Mouse (Mus musculus) limb, embryonic 10.5 days (tissue): ENCODE measurements around the gene Rnase9. TPM values are rescaled to one million over a fixed set of nuclear protein-coding genes. Genes with fewer than 3 reads are reported as not detected.

Source experiments
- DNase-seq: peaks from one replicate; pipeline ENCODE4 v3.0.0-alpha.2; 2017; ENCODE audit warnings: low spot score
- H3K27ac ChIP-seq: fragments of 300-500 bp; sonication (generic); 2 replicates; pipeline ENCODE4 v1.5.1; 2016; ENCODE audit warnings: mild to moderate bottlenecking
- H3K27me3 ChIP-seq: fragments of 300-500 bp; sonication (generic); 2 replicates; pipeline ENCODE4 v1.6.1; 2016; ENCODE audit warnings: low read depth, mild to moderate bottlenecking; ENCODE audit not compliant: poor library complexity, severe bottlenecking
- H3K36me3 ChIP-seq: fragments of 300-500 bp; sonication (generic); 2 replicates; pipeline ENCODE4 v1.6.1; 2016; ENCODE audit warnings: mild to moderate bottlenecking, moderate library complexity
- H3K4me1 ChIP-seq: fragments of 300-500 bp; sonication (generic); 2 replicates; pipeline ENCODE4 v1.6.1; 2016
- H3K4me3 ChIP-seq: fragments of 300-500 bp; sonication (generic); 2 replicates; pipeline ENCODE4 v1.5.1; 2016; ENCODE audit warnings: mild to moderate bottlenecking, moderate library complexity
- H3K9me3 ChIP-seq: fragments of 300-500 bp; sonication (generic); replicated peaks from 2 replicates; pipeline ENCODE4 v1.6.1; 2016; ENCODE audit warnings: mild to moderate bottlenecking
- WGBS: fragments of 180-500 bp; shearing (Covaris S2); methylation state at CpG from one replicate; pipeline ENCODE4 v1.1.7; 2016; 5-methylcytosine and 5-hydroxymethylcytosine counted together
- polyA plus RNA-seq: library from polyadenylated mRNA; unstranded; fragments of >200 nt; fragmentation: Nextera tagmentation; extraction: Ambion mirVana; gene quantifications from 2 replicates; pipeline ENCODE4 v1.2.1, GENCODE M21; 2016

The Rnase9 gene
- polyA plus RNA-seq, 1 experiment from 2014 or later = not detected

- H3K36me3 ChIP-seq = no peaks in the 10 kb centered on the region
Measured at GRCm38 (mm10) chr14:51079180-51079579, 37.5 kb upstream of the Rnase9 start.

GRCm38 (mm10) chr14:51074335-51074734 is 32.7 kb upstream of the Rnase9 start, which contains the start of gene Olfr750:
Gene Olfr750, minus strand, starts transcription at chr14:51074435.
- no peaks in the 10 kb centered on the region for H3K4me1 ChIP-seq
- no peaks in the 10 kb centered on the region for H3K9me3 ChIP-seq
- H3K36me3 ChIP-seq = no peaks in the 10 kb centered on the region
- H3K27me3 ChIP-seq = no peaks in the 10 kb centered on the region
- H3K27ac ChIP-seq = no peak within 1 kb of the TSS
- DNase-seq = no peak
- no peak within 1 kb of the TSS for H3K4me3 ChIP-seq
- 83% methylated on average over 3 of the region's 3 CpGs for WGBS

More at GRCm38 (mm10) chr14:51079180-51079579, 37.5 kb upstream of the Rnase9 start:
- Histone ChIP-seq H3K9me3 (no peaks in the 10 kb centered on the region), H3K4me3 (no peak overlapping the region), H3K4me1 (peaks cover 11% of the 10 kb centered on the region; the same call in 1 of the 2 replicates), H3K27ac (no peak overlapping the region), H3K27me3 (peaks cover 3% of the 10 kb centered on the region; the same call in 1 of the 2 replicates)
- WGBS = 82% methylated on average over 1 of the region's 1 CpGs
- DNase-seq = no peak

GRCm38 (mm10) chr14:51069617-51070016 is 27.9 kb upstream of the Rnase9 start:
- no peak for DNase-seq
- no peaks in the 10 kb centered on the region for H3K36me3 ChIP-seq
- no peak overlapping the region for H3K4me3 ChIP-seq
- no peaks in the 10 kb centered on the region for H3K9me3 ChIP-seq
- no peaks in the 10 kb centered on the region for H3K27me3 ChIP-seq
- H3K27ac ChIP-seq = no peak overlapping the region
- WGBS = 79% methylated on average over 2 of the region's 2 CpGs
- H3K4me1 ChIP-seq = 0 out of 2 replicates have a peak, but pooled peaks cover 5% of the 10 kb centered on the region

GRCm38 (mm10) chr14:51068956-51069355 is 27.3 kb upstream of the Rnase9 start:
- no peaks in the 10 kb centered on the region for H3K9me3 ChIP-seq
- no peak for DNase-seq

GRCm38 (mm10) chr14:51060761-51061160 is 19.1 kb upstream of the Rnase9 start:
- peaks cover 4% of the 10 kb centered on the region; the same call in 1 of the 2 replicates for H3K4me1 ChIP-seq
- no peak overlapping the region for H3K4me3 ChIP-seq
- no peaks in the 10 kb centered on the region for H3K36me3 ChIP-seq
- no peaks in the 10 kb centered on the region for H3K9me3 ChIP-seq
- DNase-seq = no peak
- WGBS = 87% methylated on average over 5 of the region's 5 CpGs
- H3K27ac ChIP-seq = no peak overlapping the region
- H3K27me3 ChIP-seq = no peaks in the 10 kb centered on the region

More at GRCm38 (mm10) chr14:51068956-51069355, 27.3 kb upstream of the Rnase9 start:
- 91% methylated on average over 5 of the region's 5 CpGs for WGBS
- Histone ChIP-seq H3K27me3 (no peaks in the 10 kb centered on the region), H3K36me3 (no peaks in the 10 kb centered on the region), H3K4me1 (0 out of 2 replicates have a peak, but pooled peaks cover 5% of the 10 kb centered on the region), H3K4me3 (no peak overlapping the region), H3K27ac (no peak overlapping the region)

- Histone ChIP-seq H3K36me3 (no peaks in the 10 kb centered on the region), H3K4me1 (peaks cover 4% of the 10 kb centered on the region; the same call in 1 of the 2 replicates), H3K27me3 (no peaks in the 10 kb centered on the region), H3K9me3 (no peaks in the 10 kb centered on the region), H3K4me3 (no peak within 1 kb of the TSS), H3K27ac (no peak within 1 kb of the TSS)
- WGBS = 77% methylated on average over 9 of the region's 9 CpGs
- no peak for DNase-seq
Measured at GRCm38 (mm10) chr14:51057401-51057831, 15.7 kb upstream of the Rnase9 start, which contains the start of gene Rnase12. Gene Rnase12, minus strand, starts transcription at chr14:51057661.

GRCm38 (mm10) chr14:51054243-51055237 is 12.9 kb upstream of the Rnase9 start:
- no peak overlapping the region for H3K4me3 ChIP-seq
- WGBS = 72% methylated on average over 13 of the region's 13 CpGs
- H3K4me1 ChIP-seq = peaks cover 4% of the 10 kb centered on the region; the same call in 1 of the 2 replicates
- no peak overlapping the region for H3K27ac ChIP-seq
- no peaks in the 10 kb centered on the region for H3K36me3 ChIP-seq
- no peak for DNase-seq
- no peaks in the 10 kb centered on the region for H3K27me3 ChIP-seq
- H3K9me3 ChIP-seq = no peaks in the 10 kb centered on the region

- DNase-seq = no peak
- whole genome bisulfite sequencing = 68% methylated on average over 5 of the region's 5 CpGs
- Histone ChIP-seq H3K36me3 (no peaks in the 10 kb centered on the region), H3K4me3 (no peak overlapping the region), H3K9me3 (no peaks in the 10 kb centered on the region), H3K4me1 (peaks cover 4% of the 10 kb centered on the region; the same call in 1 of the 2 replicates), H3K27me3 (no peaks in the 10 kb centered on the region), H3K27ac (no peak overlapping the region)
Measured at GRCm38 (mm10) chr14:51053176-51053575, 11.5 kb upstream of the Rnase9 start.

- WGBS = 70% methylated on average over 5 of the region's 5 CpGs
- Histone ChIP-seq H3K27ac (no peak overlapping the region), H3K9me3 (no peaks in the 10 kb centered on the region), H3K4me3 (no peak overlapping the region), H3K36me3 (no peaks in the 10 kb centered on the region), H3K4me1 (no peaks in the 10 kb centered on the region), H3K27me3 (no peaks in the 10 kb centered on the region)
- no peak for DNase-seq
Measured at GRCm38 (mm10) chr14:51051941-51052340, 10.3 kb upstream of the Rnase9 start.

GRCm38 (mm10) chr14:51050063-51050462 is 8.4 kb upstream of the Rnase9 start, which contains the start of gene Rnase11:
Gene Rnase11, minus strand, starts transcription at chr14:51050163.
- Histone ChIP-seq H3K27ac (no peak within 1 kb of the TSS), H3K36me3 (no peaks in the 10 kb centered on the region), H3K4me1 (no peaks in the 10 kb centered on the region), H3K9me3 (no peaks in the 10 kb centered on the region), H3K4me3 (no peak within 1 kb of the TSS), H3K27me3 (no peaks in the 10 kb centered on the region)
- 77% methylated on average over 2 of the region's 2 CpGs for WGBS
- no peak for DNase-seq

- no peak overlapping the region for H3K27ac ChIP-seq
- H3K36me3 ChIP-seq = no peaks in the 10 kb centered on the region
- H3K4me1 ChIP-seq = no peaks in the 10 kb centered on the region
- H3K9me3 ChIP-seq = no peaks in the 10 kb centered on the region
- H3K4me3 ChIP-seq = no peak overlapping the region
- no peak for DNase-seq
- H3K27me3 ChIP-seq = no peaks in the 10 kb centered on the region
- WGBS = 66% methylated on average over 5 of the region's 5 CpGs
Measured at GRCm38 (mm10) chr14:51047846-51048245, 6.2 kb upstream of the Rnase9 start.

GRCm38 (mm10) chr14:51036214-51036613 is 5.5 kb downstream of the Rnase9 start:
- Histone ChIP-seq H3K36me3 (no peaks in the 10 kb centered on the region), H3K4me1 (no peaks in the 10 kb centered on the region), H3K9me3 (no peaks in the 10 kb centered on the region), H3K27ac (no peak overlapping the region), H3K4me3 (no peak overlapping the region), H3K27me3 (no peaks in the 10 kb centered on the region)
- no peak for DNase-seq
- 85% methylated on average over 4 of the region's 4 CpGs for WGBS

GRCm38 (mm10) chr14:51035206-51035605 is 6.5 kb downstream of the Rnase9 start:
- Histone ChIP-seq H3K27me3 (no peaks in the 10 kb centered on the region), H3K27ac (no peak overlapping the region), H3K36me3 (no peaks in the 10 kb centered on the region), H3K4me1 (no peaks in the 10 kb centered on the region), H3K9me3 (no peaks in the 10 kb centered on the region), H3K4me3 (no peak overlapping the region)
- no peak for DNase-seq
- WGBS = 40% methylated on average over 1 of the region's 1 CpGs
